Mouse (Mus musculus): ENCODE data around the gene Magee1.
"Not testable (repeated sequence)": the region's sequence is repeated elsewhere in the genome, so short reads cannot be mapped to it uniquely, and the experiment has no call there.

Magee1 gene

DNA sequence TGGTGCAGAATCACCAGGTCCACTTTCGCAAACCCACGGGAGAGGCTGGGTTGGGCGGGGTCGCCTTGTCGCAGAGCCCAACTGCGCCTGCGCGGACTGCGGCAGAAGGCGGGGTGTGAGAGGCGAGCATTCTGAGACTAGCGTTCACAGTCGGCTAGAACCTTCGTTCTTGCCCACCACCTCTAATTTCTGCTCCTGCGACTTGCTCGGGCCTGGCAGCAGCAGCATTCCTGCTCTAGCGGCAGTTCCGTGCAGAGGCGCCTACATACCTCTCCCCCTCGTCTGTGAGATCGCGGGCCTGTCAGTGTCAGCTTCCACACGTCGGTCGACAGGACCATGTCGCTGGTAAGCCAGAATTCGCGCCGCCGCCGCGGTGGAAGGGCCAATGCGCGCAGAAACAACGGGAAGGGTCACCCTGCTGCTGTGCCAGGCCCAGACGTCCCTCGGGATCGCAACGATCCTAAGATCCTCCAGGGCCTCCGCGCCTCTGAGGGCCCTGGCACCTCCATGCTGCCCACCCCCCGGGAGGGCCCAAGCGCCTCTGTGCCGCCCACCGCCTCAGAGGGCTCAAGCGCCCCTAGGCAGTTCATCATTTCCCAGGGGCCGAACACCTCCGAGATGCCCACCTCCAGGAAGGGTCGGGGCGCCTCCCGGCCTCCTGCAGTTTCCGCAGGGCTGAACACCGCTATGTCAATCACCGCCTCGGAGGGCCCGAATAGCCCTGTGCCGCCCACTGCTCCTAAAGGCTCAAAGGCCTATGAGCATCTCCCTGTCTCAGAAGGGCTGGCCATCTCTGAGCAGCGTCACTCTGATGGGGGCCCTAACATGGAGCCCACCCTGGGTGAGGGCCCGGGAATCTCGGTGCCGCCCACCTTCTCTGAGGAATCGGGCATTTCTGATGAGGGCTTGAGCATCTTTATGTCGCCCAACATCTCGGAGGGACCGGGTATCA is at the start of gene Magee1:
Gene Magee1 (plus strand): TSS at position 104 of the 952 bp plus-strand sequence.
- in situ Hi-C loops (cut with MseI, MboI): no loop called here

- in situ Hi-C loops (cut with MseI, MboI): no loop called here
Observed at GRCm38 (mm10) chrX:105079151-105079550, 41.0 kb upstream of the Magee1 start.

DNA sequence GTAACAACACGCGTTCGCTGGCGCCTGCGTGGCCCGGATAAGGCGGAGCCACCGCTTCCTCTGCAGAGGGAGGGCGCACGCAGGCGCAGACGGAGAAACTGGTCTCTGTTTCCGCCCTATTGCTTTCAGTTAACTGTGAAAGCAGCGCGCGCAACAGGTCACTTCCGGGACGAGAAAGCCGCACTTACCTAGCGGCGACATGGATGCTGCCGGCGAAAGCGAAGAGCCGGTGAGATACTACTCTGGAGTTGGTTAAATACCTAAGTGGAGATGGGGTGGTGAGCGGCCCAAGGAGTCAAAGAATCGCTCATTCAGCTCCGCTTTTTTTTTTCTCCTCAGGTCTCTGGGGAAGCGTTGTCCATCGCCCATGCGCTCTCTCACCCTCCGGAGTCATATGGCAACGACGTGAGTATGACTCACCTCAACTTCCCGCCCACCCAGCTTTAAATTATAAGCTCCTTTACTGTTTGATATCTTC is 40.5 kb upstream of the Magee1 start, which contains the start of gene Pbdc1:
Gene Pbdc1 (plus strand): TSS at position 142 of the 478 bp plus-strand sequence.
- in situ Hi-C loops (cut with MseI, MboI): no loop called here

DNA sequence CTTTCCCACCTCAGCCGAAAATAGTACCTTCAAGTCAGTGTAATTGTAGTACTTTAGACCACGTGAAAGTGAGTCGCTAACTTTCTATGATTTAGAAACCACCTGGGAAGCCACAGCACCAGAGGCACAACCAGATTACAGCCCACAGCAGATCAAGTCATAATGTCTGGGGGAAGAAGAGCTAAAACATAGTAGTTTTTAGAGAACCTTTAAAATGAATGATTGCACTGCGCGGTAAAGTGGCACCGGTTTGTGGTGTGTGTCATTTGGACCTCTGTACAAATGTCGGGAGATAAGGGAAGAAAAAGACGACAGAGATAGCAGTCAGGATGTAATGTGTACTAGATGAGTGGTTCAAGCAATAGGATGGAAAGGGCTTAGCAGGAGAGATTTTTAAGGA is 40.1 kb upstream of the Magee1 start:
- in situ Hi-C loops (cut with MseI, MboI): no loop called here

GRCm38 (mm10) chrX:105083013-105083412 is 37.2 kb upstream of the Magee1 start:
- in situ Hi-C loops (cut with MseI, MboI): not testable (repeated sequence)

- in situ Hi-C loops (cut with MseI, MboI): no loop called here
Observed at GRCm38 (mm10) chrX:105104175-105104574, 16.0 kb upstream of the Magee1 start.

DNA sequence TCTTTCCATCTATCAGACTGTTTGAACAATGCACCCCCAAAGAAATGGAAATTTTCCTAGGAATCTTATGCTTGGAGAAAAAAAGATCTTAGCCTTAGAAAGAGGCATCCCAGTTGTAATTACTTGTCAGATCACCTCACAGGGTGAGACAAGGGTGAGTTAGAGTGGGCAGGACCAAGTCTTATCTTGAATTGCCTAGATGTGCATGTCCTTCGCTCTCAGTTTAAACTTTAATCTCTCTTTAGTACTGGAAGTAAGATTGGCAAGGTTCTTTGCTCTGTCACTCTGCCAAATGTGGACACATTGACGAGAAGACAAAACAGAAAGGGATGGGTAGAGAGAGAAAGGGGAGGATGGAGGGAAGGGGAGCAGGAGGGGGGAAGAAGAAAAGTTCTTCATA is 5.2 kb upstream of the Magee1 start:
- in situ Hi-C loops (cut with MseI, MboI): no loop called here

DNA sequence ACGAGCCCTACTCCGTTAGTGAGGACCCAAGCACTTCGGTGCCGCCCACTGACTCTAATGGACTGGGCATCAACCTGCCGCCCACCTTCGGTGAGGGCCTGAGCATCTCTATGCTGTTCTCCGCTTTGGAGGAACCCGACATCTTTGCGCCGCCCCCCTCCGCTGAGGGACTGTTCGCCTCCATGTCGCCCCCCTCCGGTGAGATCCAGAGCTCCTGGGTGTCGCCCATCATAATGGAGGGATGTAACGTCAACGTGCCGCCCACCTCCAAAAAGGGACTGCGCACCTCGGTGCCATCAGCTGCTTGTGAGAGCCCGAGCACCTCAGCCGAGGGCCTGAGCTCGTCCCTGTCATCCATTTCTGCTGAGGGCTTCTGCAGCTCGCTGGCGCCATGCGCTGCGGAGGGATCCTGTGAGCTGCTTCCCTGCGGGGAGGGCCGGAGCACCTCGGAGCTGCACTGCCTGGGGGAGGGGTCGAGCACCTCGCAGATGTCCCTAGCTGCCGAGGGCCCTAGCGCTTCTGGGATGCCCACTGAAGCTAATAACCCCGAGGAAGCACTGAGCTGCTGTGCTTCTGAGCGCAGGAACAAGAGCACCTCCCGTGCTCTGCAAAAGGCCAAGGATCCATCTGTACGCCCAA is 1.2 kb downstream of the Magee1 start:
- in situ Hi-C loops (cut with MseI, MboI): no loop called here

DNA sequence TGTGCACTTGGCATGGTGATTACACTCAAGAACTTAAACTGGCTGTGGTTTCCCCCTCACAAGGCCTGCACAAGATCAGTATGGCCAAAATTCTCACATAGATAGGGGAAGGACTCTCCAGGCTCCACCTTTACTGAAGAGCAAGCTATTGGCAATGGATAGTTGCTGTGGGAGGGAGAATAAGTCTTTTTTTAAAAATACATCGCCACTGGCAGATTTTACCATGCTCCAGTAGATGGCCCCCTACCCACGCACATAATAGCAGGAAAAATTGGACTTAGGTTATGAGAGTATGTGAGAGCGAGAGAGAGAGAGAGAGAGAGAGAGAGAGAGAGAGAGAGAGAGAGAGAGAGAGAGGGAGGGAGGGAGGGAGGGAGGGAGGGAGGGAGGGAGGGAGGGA is 4.7 kb downstream of the Magee1 start:
- in situ Hi-C loops (cut with MseI, MboI): no loop called here

DNA sequence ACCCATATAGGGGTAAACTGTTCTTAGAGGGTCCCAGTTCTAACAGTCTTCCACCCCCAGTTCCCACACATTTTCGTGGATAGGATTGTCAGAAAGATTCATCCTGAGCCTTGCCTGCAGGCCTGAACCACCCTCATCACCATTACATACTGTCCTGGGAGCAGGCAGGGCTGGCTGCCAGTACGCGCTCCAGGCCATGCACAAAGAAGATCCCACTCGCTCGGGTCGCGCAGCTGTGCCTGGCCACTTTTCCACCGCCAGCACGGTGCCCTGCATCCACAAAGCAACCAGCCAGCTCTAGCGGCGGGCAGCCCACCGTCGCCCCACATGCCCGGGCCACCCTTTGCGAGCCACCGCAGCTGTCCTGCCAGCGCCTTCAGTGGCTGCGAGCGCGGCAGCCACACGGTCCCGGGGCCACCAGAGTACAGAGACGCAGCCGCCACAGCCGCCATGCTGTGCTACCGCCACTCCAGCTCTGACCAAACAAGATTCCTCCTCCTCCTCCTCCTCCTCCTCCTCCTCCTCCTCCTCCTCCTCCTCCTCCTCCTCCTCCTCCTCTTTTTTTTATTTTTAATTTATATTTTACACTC is 31.8 kb downstream of the Magee1 start:
- in situ Hi-C loops (cut with MseI, MboI): no loop called here

GRCm38 (mm10) chrX:105165007-105165406 is 44.8 kb downstream of the Magee1 start:
- in situ Hi-C loops (cut with MseI, MboI): not testable (repeated sequence)

DNA sequence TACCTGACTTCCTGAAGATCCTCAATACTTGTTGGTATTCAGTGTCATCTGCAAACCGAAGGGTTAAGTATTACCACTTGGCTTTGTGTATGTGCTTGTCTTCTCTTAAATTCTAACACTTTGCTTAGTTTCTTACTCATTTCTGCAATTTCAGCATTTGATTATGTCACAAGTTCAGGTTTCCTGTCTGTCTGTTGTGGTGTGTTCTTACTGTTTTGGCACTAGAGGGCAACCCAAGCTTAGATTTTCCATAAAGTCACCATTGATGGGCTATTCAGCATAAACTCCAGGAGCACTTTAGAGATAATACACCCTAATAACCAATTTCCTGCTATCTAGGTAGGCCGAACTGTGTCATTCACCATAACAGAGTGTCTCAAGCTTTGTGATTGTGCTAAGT is 47.0 kb downstream of the Magee1 start:
- in situ Hi-C loops (cut with MseI, MboI): no loop called here

Data from mouse trophoblast stem cell (cell line).